Mouse (Mus musculus) forebrain, embryonic 10.5 days (tissue): ENCODE data around the gene 4930523C07Rik. TPM values are rescaled to one million over a fixed set of nuclear protein-coding genes. Genes with fewer than 3 reads are reported as not detected.

Source experiments
- DNase-seq: peaks from one replicate; pipeline ENCODE4 v3.0.0-alpha.2; 2017; ENCODE audit warnings: low spot score; ENCODE audit errors: extremely low spot score
- H3K27ac ChIP-seq: fragments of 300-500 bp; sonication (generic); 2 replicates; pipeline ENCODE4 v1.5.1; 2016; ENCODE audit warnings: mild to moderate bottlenecking
- H3K27me3 ChIP-seq: fragments of 300-500 bp; sonication (generic); 2 replicates; pipeline ENCODE4 v1.6.1; 2016; ENCODE audit warnings: mild to moderate bottlenecking; ENCODE audit not compliant: poor library complexity, severe bottlenecking
- H3K36me3 ChIP-seq: fragments of 300-500 bp; sonication (generic); replicated peaks from 2 replicates; pipeline ENCODE4 v1.6.1; 2016; ENCODE audit warnings: mild to moderate bottlenecking, moderate library complexity
- H3K4me1 ChIP-seq: fragments of 300-500 bp; sonication (generic); 2 replicates; pipeline ENCODE4 v1.6.1; 2016
- H3K4me3 ChIP-seq: fragments of 300-500 bp; sonication (generic); 2 replicates; pipeline ENCODE4 v1.5.1; 2016; ENCODE audit warnings: mild to moderate bottlenecking, moderate library complexity
- H3K9me3 ChIP-seq: fragments of 300-500 bp; sonication (generic); 2 replicates; pipeline ENCODE4 v1.6.1; 2016; ENCODE audit warnings: mild to moderate bottlenecking, moderate library complexity
- WGBS: fragments of 180-500 bp; shearing (Covaris S2); methylation state at CpG from one replicate; pipeline ENCODE4 v1.1.7; 2016; 5-methylcytosine and 5-hydroxymethylcytosine counted together
- polyA plus RNA-seq: library from polyadenylated mRNA; unstranded; fragments of >200 nt; fragmentation: Nextera tagmentation; extraction: Ambion mirVana; gene quantifications from 2 replicates; pipeline ENCODE4 v1.2.1, GENCODE M21; 2016

4930523C07Rik gene
- polyA plus RNA-seq, 1 experiment from 2014 or later, result 2.3 TPM

DNA sequence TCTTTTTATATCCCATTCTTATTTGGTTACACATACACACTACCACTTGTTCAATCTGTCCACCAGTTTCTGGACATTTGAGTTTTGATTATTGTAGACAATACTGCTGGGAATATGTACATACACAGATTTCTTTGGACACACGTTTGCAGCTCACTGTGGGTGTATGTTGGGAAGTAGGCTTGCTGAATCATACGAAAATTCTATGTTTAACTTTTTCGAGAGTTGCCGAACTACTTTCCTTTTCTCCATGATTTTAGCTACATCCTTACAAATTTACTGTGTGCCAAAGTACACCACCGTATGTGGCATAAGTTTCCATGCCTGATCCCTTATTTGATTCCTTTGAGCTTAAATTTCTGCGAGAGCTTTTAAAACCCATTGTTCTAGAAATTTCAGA is 6.7 kb downstream of the 4930523C07Rik start:
- no peak for DNase-seq
- no peaks in the 10 kb centered on the region for H3K27me3 ChIP-seq
- no peaks in the 10 kb centered on the region for H3K36me3 ChIP-seq
- H3K27ac ChIP-seq, result no peak overlapping the region
- no peaks in the 10 kb centered on the region for H3K4me1 ChIP-seq
- WGBS, result 91% methylated on average over 6 of the region's 6 CpGs
- H3K4me3 ChIP-seq, result no peak overlapping the region
- no peaks in the 10 kb centered on the region for H3K9me3 ChIP-seq

DNA sequence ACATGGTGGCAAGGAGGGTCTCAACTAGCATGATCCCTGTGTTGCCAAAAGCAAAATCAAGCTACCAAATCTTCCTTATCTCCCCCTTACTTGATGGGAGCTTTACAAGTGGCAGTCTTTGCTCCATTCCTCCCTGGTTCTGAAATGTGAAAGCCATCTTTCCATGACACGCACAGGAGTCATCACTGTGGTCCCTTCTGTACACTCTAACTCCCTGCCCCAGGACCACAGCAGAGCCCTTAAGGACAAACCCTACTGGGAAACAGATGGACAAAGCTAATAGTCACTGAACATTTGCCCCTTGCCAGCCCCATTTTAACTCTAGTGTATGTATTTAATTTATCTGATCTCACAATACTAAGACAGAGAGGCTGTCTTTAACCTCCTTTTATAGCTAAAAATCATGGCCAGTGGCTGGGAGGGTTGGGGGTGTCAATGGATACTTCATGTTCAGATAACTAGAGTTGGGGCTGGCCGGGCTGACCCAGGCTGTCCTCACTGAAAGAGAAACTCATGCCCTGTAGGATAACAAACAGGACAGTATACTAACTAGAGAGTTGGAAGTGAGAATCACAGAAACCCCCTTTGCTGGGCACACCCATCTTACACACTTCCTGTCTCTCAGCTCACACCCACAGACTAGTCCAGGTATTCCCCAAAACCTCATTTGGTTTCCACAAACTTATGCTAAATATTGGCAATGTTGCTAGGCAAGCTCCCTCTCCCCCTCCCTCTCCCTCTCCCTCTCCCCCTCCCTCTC is 8.6 kb downstream of the 4930523C07Rik start:
- no peak for DNase-seq
- WGBS, result 96% methylated on average over 2 of the region's 2 CpGs
- H3K27ac ChIP-seq, result no peak overlapping the region
- no peaks in the 10 kb centered on the region for H3K9me3 ChIP-seq
- no peak overlapping the region for H3K4me3 ChIP-seq
- H3K27me3 ChIP-seq, result no peaks in the 10 kb centered on the region
- no peaks in the 10 kb centered on the region for H3K36me3 ChIP-seq
- no peaks in the 10 kb centered on the region for H3K4me1 ChIP-seq

DNA sequence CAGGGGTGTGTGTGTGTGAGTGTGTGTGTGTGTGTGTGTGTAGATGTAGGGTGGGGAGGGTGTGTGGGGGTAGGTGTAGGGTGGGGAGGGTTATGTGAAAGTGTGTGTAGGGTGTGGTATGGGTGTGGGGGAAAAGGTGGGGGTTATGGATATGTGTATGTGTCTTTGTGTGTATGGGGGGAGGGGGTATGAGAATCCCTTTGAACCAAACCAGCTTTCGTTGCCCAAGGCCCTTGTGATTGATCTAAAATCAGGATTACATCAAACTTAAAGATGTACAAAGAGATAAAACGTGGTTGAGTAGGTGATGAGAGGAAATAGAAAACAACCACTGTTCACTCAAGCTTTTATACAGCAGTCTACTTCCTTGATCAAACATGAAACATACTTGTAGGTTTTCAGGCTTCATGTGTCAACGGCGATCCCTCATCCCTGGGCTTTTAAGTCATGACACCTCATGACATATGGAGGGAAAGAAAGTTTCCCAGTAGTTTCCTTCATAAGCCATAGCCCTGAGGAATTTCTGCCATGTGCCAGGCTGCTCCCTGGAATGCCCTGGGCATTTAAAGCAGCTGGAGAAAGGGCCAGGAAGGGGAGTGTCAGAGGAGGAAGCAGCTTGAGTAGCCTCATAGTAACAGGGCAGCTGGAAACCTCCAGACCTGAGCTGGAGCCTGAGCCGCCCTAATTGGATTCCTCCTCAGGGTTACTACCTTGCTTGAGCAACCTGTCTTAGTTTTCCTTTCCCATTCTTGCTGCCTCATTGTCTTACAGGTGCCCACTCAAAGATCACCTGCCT is 9.5 kb downstream of the 4930523C07Rik start:
- Histone ChIP-seq H3K36me3 (no peaks in the 10 kb centered on the region), H3K27me3 (no peaks in the 10 kb centered on the region), H3K4me1 (no peaks in the 10 kb centered on the region), H3K4me3 (no peak overlapping the region), H3K27ac (no peak overlapping the region), H3K9me3 (no peaks in the 10 kb centered on the region)
- WGBS, result 95% methylated on average over 5 of the region's 5 CpGs
- DNase-seq, result no peak

DNA sequence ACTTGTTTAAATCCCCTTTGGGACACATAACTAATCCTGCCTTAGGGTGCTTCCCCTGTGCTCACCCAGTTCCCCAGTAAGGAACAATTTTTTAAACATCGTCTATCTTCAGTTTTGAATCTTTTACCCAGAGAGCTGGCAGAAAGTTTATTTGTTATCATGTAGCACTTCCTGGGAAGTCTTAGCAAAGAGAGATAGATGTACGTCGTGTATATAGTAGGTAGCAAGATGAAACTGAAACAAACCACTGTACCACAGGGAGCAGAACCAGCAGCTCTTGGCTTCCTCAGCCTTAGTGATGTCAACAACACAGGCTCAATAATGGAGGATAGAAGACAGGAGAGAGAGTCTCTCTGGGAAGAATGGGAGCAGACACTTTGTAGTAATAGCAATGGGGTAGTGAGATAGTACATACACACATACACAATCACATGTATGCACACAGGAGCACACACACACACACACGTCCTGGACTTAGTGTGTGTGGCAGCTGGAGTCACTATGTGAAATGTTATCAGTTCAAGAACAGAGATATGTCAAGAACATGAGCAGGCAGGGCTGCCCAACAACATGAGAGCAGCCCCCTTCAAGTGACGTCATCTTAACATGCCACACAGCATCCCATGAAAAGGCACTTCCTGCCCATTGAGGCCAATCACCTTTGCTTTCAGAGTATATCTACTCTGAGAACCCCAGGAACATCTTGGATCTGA is 10.3 kb downstream of the 4930523C07Rik start:
- Histone ChIP-seq H3K9me3 (no peaks in the 10 kb centered on the region), H3K4me1 (no peaks in the 10 kb centered on the region), H3K36me3 (no peaks in the 10 kb centered on the region), H3K4me3 (no peak overlapping the region), H3K27ac (no peak overlapping the region), H3K27me3 (no peaks in the 10 kb centered on the region)
- no peak for DNase-seq
- 90% methylated on average over 5 of the region's 5 CpGs for WGBS

DNA sequence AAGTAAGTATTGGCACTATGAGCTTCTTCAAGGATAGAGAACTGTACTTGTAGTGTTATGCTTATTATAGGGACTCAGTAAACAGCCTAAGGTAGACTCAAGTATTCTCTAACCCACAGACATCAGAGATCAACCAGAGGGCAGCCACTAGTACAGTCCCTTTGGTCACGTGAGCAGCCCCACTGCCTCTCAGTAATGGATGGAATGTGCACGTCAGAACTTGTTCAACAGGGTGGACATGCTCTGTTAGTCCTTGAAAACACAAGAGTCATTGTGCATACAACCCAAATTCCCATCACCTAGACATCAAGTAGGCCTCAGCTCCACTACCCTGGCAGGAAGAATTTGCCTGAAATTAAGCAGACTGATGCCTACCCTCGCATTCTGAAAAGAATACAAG is 13.5 kb downstream of the 4930523C07Rik start:
- no peak for DNase-seq
- 57% methylated on average over 3 of the region's 3 CpGs for WGBS
- H3K27me3 ChIP-seq, result no peaks in the 10 kb centered on the region
- H3K9me3 ChIP-seq, result no peaks in the 10 kb centered on the region
- H3K27ac ChIP-seq, result no peak overlapping the region
- H3K4me3 ChIP-seq, result no peak overlapping the region
- no peaks in the 10 kb centered on the region for H3K4me1 ChIP-seq
- no peaks in the 10 kb centered on the region for H3K36me3 ChIP-seq

DNA sequence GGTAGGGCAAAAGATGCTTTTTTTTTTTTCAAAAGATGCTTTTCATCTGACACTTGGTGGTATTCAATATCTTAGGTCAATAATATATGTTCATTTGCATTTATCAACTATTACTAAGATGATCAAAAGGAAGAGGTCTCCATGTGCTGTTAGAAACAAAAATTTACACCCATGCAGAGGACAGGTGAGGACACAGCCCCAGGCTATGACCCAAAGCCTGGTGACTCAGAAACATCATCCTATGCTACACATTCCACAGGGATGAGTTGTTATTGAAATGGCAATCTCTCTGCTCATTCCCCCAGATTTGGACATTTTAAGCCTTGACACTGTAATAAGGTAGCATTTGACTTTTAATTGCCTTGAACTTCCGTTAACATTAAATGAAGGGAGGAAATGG is 15.7 kb downstream of the 4930523C07Rik start:
- H3K4me1 ChIP-seq, result no peaks in the 10 kb centered on the region
- WGBS, result 80% methylated on average over 1 of the region's 1 CpGs
- DNase-seq, result no peak
- H3K27ac ChIP-seq, result no peak overlapping the region
- H3K4me3 ChIP-seq, result no peak overlapping the region
- H3K9me3 ChIP-seq, result no peaks in the 10 kb centered on the region
- H3K36me3 ChIP-seq, result no peaks in the 10 kb centered on the region
- no peaks in the 10 kb centered on the region for H3K27me3 ChIP-seq

DNA sequence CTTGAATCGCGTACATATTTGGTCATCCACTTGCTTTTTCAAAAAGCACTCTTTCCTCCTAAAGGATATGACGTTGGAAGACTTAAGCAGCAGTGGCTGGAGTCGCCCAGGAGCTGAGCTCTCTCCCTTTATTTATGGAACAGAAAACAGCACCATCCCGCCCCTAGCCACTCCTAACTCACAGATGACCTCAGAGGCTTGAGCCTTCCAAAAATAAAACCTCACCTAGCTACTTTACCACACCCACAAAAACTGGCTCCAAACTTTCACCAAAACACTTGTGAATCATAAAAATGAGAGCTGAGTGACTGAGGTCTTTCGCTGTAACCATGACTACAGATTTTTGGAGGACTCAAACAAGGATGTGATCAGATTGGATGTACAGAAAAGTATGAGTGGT is 16.4 kb downstream of the 4930523C07Rik start:
- Histone ChIP-seq H3K4me1 (no peaks in the 10 kb centered on the region), H3K9me3 (no peaks in the 10 kb centered on the region), H3K27me3 (no peaks in the 10 kb centered on the region), H3K4me3 (no peak overlapping the region), H3K27ac (no peak overlapping the region), H3K36me3 (no peaks in the 10 kb centered on the region)
- WGBS, result 81% methylated on average over 6 of the region's 6 CpGs
- DNase-seq, result no peak

DNA sequence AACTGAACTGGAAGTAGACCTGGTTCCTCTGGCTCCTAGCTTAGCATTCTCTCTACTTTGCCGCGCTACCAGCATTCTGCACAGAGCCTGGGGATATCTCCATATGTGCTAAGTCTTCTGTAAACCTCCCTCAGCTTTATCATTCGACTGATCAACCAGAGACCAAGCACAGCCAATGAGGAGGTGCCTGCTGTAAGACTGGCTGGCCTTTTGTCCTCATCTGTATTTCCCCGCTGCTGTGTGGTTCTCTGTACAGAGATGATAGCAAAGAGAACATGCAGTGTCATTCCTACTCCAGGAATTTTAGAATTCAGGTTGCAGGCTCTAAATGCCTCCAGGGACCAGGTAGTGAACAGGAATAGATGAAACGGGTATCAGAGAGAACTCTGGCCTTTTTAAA is 17.1 kb downstream of the 4930523C07Rik start:
- WGBS, result 90% methylated on average over 5 of the region's 5 CpGs
- Histone ChIP-seq H3K4me3 (no peak overlapping the region), H3K9me3 (no peaks in the 10 kb centered on the region), H3K36me3 (no peaks in the 10 kb centered on the region), H3K27ac (no peak overlapping the region), H3K4me1 (no peaks in the 10 kb centered on the region), H3K27me3 (no peaks in the 10 kb centered on the region)
- no peak for DNase-seq

DNA sequence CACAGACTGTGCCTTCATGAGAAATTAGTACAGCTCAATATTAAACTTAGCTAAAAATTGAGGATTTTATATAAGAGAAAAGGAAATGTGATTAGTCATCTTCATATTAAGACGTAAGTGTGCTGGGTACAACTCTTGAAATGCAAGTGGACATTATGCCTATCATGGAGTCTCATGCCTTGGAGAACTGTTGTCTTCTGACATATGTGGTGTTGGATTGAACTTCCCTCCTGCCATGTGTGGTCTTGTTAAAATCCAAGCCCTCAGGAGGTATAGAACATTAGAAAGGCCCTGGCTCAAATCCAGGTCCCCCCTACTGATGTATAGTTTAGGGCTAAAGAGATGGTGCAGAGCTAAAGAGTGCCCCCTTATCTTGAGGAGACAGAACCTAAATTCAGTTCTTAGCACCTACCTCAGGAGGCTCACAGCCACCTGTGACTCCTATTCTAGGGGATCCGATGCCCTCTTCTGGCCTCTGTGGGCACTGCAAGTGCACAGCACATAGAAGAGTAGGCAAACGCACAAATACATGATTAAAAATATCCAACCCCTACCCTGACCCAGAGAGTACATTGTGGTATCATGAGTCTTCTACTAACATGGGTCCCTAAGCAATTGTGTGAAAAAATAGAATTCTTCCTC is 17.7 kb downstream of the 4930523C07Rik start:
- H3K36me3 ChIP-seq, result no peaks in the 10 kb centered on the region
- no peaks in the 10 kb centered on the region for H3K27me3 ChIP-seq
- H3K4me1 ChIP-seq, result no peaks in the 10 kb centered on the region
- DNase-seq, result no peak
- no peak overlapping the region for H3K27ac ChIP-seq
- peaks cover 3% of the 10 kb centered on the region for H3K9me3 ChIP-seq
- 47% methylated on average over 3 of the region's 3 CpGs for WGBS
- no peak overlapping the region for H3K4me3 ChIP-seq

DNA sequence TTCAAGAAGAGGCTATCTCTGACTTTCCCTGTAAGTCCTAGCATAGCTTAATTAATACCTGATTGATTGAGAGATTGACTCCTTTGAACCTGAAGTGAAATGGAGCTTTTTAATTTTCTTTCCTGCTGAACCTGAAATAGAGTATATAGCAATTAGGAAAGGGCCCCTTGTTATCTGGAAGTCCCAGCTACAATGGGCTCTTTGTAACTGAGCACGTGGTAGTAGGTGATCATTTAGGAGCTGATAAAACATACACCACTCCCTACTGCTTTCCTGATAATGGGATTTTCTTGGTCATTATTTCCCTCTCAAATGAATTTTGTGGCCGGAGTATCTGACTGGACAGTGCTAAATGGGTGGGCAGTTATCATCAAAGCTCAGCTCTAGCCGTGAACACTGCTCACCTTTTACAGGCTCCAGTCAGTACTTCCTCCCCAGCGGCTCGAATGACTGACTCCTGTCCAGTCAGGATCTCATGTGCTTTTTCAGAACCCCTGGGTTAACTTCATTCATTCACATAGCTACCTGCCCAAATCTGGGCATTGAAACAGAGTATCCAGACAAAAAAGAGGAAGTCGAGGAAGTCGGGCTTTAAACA is 20.5 kb downstream of the 4930523C07Rik start:
- no peak for DNase-seq
- Histone ChIP-seq H3K27me3 (no peaks in the 10 kb centered on the region), H3K9me3 (peaks cover 7% of the 10 kb centered on the region), H3K36me3 (no peaks in the 10 kb centered on the region), H3K4me3 (no peak overlapping the region), H3K4me1 (no peaks in the 10 kb centered on the region), H3K27ac (no peak overlapping the region)
- 58% methylated on average over 7 of the region's 7 CpGs for WGBS

DNA sequence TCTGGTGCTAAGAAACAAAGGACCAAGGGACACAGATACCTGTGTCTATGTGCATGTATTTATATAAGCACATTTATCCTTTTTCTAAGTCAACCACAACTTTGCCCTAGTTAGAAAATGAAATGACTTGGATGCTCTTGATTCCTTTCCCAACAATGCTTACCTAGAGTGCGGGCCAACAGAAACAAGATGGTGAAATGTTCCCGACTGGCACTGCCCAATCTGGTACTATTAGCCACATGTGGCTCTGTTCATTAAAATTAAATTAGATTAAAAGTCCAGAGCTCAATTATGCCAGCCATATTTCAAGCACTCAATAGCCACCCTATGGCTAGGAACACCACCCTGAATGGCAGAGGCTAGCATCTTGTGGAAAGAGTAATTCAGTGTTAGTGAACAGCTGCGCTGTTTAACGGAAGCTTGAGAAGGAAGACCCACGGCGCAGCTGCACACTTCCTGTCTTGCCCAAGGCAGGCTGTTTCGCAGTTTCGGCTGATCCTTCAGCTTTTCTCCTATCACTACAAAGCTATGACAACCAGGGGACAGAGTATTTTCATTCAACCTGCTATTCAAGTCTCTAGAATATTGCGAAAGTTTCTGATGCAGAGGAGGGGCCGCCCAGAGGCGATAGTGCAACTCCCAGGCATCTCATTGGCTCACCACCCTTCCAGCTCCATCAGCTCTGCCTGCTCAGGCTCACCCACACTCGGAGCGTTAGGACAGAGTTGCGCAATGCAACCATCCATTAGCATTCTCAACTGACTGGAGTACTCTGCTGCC is 34.9 kb downstream of the 4930523C07Rik start:
- Histone ChIP-seq H3K36me3 (no peaks in the 10 kb centered on the region), H3K27ac (no peak overlapping the region), H3K9me3 (no peaks in the 10 kb centered on the region), H3K27me3 (no peaks in the 10 kb centered on the region), H3K4me3 (no peak overlapping the region), H3K4me1 (no peaks in the 10 kb centered on the region)
- no peak for DNase-seq
- 79% methylated on average over 14 of the region's 14 CpGs for WGBS
